Mouse (Mus musculus) ES-CJ7 (cell line): ENCODE measurements around the gene Ankrd33b.

Source experiments
- DNase-seq: peaks from one replicate; pipeline ENCODE4 v3.0.0; 2011; ENCODE audit warnings: low read depth, low spot score

The Ankrd33b gene

GRCm38 (mm10) chr15:31368556-31368955, 1.0 kb upstream of the Ankrd33b start:
- no peak for DNase-seq

GRCm38 (mm10) chr15:31366596-31367480, 688 bp downstream of the Ankrd33b start:
- DNase-seq, result no peak

GRCm38 (mm10) chr15:31365720-31366591, 1.6 kb downstream of the Ankrd33b start:
- DNase-seq, result no peak

- peak; percentile 36 for DNase-seq
These were observed 2.3 kb downstream of the Ankrd33b start for GRCm38 (mm10) chr15:31365041-31365719.

GRCm38 (mm10) chr15:31364396-31364795, 3.1 kb downstream of the Ankrd33b start:
- no peak for DNase-seq

- no peak for DNase-seq
These were observed 3.6 kb downstream of the Ankrd33b start for GRCm38 (mm10) chr15:31363981-31364361.

- DNase-seq, result no peak
These were observed 4.1 kb downstream of the Ankrd33b start for GRCm38 (mm10) chr15:31363241-31363980.

GRCm38 (mm10) chr15:31361259-31361853, 6.2 kb downstream of the Ankrd33b start:
- DNase-seq, result no peak

GRCm38 (mm10) chr15:31360593-31360992, 6.9 kb downstream of the Ankrd33b start:
- no peak for DNase-seq

GRCm38 (mm10) chr15:31359805-31360204, 7.7 kb downstream of the Ankrd33b start:
- DNase-seq, result no peak

GRCm38 (mm10) chr15:31352494-31353279, 14.8 kb downstream of the Ankrd33b start:
- no peak for DNase-seq

- no peak for DNase-seq
These were observed 17.6 kb downstream of the Ankrd33b start for GRCm38 (mm10) chr15:31349810-31350341.

- DNase-seq, result no peak
These were observed 18.5 kb downstream of the Ankrd33b start for GRCm38 (mm10) chr15:31349046-31349445.

GRCm38 (mm10) chr15:31348241-31348640, 19.3 kb downstream of the Ankrd33b start:
- DNase-seq, result no peak

GRCm38 (mm10) chr15:31346508-31346907, 21.0 kb downstream of the Ankrd33b start:
- no peak for DNase-seq

GRCm38 (mm10) chr15:31345366-31345765, 22.2 kb downstream of the Ankrd33b start:
- DNase-seq, result no peak

- DNase-seq, result no peak
These were observed 22.7 kb downstream of the Ankrd33b start for GRCm38 (mm10) chr15:31344811-31345211.

- DNase-seq, result no peak
These were observed 23.9 kb downstream of the Ankrd33b start for GRCm38 (mm10) chr15:31343602-31344001.

GRCm38 (mm10) chr15:31342496-31342901, 25.0 kb downstream of the Ankrd33b start:
- DNase-seq, result no peak

- DNase-seq, result no peak
These were observed 25.5 kb downstream of the Ankrd33b start for GRCm38 (mm10) chr15:31342001-31342400.
